Mouse (Mus musculus) lung, postnatal 36 days (tissue): ENCODE measurements around the gene Atg16l1.

Experiments
- DNase-seq: peaks from one replicate; pipeline ENCODE4 v3.0.0; 2022; ENCODE audit warnings: mixed read lengths

Gene Atg16l1

DNA sequence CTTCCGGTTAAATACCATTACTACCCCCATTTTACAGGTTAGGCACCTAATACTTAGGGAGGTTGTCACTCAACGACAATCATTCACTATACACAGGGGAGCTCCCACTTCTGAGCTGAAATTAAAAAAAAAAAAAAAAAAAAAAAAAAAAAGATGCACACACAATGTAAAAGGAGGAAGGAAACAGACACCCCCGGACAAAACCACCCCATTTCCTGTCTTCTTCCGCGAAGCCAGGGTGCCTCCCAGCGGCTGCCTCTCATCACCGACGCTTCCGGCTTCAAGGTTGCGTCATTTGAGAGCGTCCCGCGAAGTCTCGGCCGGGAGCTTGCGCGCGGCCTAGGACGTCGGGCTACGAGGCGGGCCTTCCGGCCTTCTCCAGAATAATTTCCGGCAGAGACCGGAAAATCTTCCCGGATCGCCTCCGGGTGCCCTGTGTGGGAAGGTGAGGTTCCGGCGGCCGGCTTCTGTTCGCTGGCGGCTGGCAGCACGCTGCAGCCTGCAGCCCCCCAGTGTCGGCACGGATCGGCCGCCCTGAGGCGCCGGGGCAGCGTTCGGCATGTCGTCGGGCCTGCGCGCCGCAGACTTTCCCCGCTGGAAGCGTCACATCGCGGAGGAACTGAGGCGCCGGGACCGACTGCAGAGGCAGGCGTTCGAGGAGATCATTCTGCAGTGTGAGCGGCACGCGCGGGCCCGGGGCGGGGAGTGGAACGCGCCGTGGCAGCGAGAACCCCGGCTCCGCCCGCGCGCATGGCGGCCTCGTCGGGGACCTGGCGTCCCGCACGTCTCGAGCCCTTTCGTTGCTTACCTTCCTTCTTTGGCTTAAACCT is at the start of gene Atg16l1:
Gene Atg16l1, plus strand, starts transcription at position 230 of the 830 bp plus-strand sequence.
- peak; percentile 97 for DNase-seq

- DNase-seq, result no peak
These were observed 49.3 kb upstream of the Atg16l1 start for GRCm38 (mm10) chr1:87706361-87706760.

- no peak for DNase-seq
These were observed 46.6 kb upstream of the Atg16l1 start for GRCm38 (mm10) chr1:87709020-87709419.

DNA sequence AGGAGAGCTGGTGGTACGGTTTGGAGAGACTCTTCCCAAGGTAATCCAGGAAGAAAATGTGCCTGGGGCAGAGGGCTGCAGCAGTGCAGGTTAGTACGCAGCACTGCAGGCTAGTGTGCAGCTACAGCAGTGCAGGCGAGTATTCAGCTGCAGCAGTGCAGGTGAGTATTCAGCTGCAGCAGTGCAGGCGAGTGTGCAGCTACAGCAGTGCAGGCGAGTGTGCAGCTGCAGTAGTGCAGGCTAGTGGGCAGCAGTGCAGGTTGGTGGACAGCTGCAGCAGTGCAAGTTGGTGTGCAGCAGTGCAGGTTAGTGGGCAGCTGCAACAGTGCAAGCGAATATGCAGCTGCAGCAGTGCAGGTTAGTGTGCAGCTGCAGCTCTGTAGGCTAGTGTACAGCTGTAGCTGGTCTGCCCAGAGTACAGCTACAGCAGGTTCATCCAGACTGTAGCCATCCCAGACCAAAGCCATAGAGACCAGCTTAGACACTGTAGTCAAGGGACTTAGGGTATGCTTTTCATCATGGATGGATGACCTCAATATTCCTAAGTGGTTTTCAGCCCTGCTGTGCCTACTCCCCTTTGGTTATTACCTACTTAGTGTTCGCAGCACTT is 45.9 kb upstream of the Atg16l1 start:
- no peak for DNase-seq

GRCm38 (mm10) chr1:87711938-87712613 is 43.6 kb upstream of the Atg16l1 start:
- DNase-seq, result no peak

DNA sequence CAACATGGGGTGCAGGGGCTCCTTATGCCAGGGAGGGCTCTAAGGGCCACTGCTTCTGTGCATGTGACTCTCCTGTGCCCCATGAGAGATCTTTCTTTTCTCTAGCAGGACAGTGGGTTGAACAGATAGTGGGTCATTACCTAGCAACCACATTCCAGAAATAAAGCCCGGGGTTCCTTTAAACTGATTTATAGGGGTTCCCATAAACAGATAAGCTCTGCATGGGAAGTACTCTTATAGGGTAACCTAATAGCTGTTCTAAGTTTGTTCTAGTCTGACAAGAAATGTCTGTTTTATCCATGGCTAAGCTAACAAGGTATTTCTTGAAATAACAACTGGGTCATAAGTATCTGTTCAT is 43.1 kb upstream of the Atg16l1 start:
- no peak for DNase-seq

DNA sequence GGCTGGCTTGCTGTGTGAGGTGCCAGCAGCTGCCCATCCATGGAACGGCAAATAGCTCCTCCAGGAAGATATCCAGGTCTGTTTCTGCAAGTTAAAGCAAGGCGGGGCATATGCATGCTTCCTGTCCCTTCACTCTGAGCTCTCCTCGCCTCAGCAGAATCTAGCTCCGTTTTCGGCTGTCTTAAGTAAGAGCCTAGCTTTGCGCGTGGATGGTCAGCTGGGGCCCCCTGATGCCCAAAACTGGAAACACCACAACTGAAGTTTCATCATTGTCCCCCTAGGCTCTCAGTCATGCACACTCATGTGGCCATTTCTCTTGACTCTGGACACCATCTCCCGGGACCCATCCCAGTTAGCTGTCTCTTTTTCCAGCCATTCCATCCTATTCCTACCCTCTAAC is 34.3 kb upstream of the Atg16l1 start:
- DNase-seq, result peak; percentile 43

DNA sequence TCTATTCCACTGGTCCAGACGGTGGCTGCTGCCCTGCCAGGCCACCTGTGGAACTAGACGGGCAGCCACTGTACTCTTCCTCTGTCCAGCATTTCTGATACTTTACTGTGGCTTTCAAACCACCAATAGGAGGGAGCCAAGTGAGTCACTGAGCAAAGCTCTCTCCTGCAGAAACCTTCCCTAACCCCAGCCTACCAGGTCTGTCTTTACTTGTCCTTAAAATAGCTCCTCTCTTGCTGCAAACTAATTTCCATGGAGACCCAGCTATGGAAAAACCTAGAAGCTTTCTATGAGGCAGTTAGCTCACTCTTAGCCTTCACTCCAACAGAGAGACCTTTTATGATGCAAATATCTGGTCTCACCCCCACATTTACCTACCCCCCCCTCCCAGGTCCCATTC is 33.6 kb upstream of the Atg16l1 start:
- no peak for DNase-seq

DNA sequence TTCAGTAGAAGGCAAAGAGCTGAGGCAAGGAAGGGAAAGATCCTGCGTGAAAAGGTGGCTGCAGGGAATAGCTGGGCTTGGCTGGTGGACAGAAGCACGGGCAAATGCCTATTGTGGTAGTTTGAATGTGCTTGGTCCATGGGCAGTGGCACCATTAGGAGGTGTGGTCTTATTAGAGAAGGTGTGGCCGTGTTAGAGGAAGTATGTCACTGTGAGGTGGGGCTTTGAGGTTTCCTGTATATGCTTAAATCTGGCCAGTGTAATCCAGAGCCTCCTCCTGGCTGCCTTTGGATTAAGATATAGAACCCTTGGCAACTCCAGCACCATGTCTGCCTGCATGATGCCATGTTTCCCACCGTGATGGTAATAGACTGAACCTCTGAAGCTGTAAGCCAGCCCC is 32.3 kb upstream of the Atg16l1 start:
- no peak for DNase-seq

DNA sequence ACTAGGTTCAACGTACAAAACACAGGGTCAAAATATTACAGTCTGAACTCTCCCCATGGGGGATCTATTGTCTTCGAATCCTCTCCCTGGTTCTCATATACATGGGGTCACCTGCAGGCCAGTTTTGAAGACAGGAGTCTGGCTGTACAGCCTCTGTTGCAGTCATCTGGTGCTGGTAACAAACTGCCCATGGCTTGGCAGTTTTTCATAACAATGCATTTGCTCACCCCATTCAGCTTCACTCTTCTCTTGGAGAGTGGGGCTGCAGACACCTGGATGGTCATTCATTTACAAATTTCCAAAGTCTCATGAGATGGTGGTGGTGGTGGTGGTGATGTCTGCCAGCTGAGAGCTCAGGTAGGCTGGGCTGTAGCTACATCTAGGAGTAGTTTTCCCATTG is 26.6 kb upstream of the Atg16l1 start:
- DNase-seq, result no peak

GRCm38 (mm10) chr1:87729850-87730249 is 25.8 kb upstream of the Atg16l1 start:
- DNase-seq, result no peak

GRCm38 (mm10) chr1:87730271-87730670 is 25.4 kb upstream of the Atg16l1 start:
- DNase-seq, result no peak

DNA sequence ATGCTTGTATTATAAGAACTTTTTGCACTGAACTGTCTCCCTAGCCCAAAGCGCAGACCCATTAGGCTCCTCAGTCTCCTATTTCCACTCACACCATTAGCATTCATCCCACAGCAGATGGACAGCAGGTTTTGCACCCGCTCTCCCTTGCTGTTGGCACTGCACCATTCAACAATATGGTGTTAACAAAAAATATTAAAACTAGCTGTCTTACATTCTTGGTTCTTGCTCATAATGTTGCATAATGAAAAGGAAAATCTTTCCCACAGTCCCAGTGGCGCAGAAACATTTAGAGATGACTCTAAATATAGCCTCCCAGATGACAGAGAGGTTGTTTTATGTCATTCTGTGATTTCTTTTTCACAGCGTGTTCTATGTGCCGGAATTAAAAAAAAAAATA is 22.5 kb upstream of the Atg16l1 start:
- DNase-seq, result peak; percentile 7

DNA sequence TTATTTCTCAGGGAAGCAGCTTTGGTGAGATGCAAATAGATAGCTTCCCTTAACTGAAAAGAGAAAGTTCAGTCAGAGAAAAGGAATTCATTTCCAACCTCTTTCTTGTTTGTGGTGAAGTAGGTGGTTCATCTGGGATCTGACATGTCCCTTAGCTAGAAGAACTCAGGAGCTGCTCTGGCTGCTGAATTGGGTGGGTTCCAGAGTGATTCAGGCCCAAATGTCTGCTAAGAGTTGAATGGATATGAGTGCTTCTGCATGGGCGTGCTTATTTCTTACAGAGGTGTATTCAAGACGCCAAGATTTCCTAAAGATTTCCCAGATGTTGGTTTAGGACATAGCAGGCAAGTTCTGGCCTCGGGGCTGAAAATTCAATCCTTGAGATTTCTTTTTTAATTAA is 21.5 kb upstream of the Atg16l1 start:
- no peak for DNase-seq

DNA sequence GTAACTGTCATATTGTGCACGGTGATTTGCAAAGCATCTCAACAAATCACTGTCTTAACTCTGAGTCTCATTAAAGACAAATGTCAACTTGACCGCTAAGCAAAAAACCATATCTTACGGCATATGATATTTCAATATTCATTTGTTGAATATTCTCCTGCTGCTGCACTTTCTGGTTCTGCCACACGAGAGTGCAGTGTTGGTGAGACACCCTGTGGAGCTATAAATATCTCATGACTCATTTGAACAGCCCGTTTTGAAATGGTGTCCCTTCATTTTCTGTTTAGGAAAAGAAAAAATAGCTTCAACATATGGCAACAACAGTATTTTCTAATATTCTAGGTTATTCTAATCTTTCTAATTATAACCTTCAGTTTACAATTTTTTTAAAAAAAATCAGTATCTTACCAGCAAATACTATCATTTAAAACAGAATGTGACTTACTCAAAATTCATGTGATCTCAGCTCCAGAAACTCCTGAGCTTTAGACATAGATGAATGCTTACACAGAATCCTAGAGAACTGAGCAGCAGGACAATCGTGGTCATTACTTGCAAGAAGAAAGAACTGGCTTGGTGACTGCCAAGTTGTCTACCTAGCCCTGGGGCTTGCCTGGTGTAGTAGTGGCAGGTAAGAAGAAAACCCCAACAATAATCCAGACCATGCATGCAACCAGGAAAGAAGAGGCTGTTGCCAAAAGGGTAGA is 14.9 kb upstream of the Atg16l1 start:
- no peak for DNase-seq

- DNase-seq, result no peak
These were observed 6.2 kb upstream of the Atg16l1 start for GRCm38 (mm10) chr1:87749360-87749973.

DNA sequence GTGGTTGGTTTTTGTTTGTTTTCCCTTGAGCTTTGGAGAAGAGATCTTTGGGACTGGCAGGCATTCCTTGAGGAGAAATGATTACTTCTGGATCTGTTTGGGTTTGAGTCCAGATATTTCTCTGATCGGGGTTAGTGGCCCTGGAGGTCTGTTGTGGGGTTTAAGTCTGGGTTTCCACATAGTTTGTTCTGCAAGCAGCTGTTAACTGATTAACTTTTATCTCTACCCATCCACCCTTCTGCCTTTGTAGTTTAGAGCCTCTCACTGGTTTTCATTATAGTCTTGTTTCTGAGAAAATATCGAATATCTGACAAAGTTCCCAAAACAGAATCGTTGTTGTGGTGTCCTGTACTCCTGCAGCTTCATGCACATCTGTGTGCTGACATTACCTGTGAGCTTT is 8.2 kb downstream of the Atg16l1 start:
- no peak for DNase-seq

DNA sequence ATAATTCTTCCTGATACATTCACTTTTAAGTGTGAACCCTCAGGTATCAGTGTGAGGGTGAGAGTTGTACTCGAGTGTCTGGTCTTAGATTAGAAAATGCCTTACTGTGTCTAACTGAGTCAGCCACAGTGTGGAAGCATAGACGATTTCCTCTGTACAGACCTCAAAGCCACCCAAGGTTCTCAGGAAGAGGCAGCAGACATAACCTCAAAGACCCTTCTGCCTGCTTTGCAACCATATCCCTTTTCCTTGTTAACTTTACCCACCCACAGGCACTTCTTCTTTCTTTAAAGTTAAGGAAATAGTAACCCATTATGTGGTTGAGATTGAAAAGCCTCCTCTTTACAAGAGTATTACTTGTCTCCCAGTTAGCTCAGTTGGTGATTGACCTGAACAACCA is 10.1 kb downstream of the Atg16l1 start:
- DNase-seq, result no peak

- DNase-seq, result peak; percentile 28
These were observed 10.6 kb downstream of the Atg16l1 start for GRCm38 (mm10) chr1:87766233-87766632.

DNA sequence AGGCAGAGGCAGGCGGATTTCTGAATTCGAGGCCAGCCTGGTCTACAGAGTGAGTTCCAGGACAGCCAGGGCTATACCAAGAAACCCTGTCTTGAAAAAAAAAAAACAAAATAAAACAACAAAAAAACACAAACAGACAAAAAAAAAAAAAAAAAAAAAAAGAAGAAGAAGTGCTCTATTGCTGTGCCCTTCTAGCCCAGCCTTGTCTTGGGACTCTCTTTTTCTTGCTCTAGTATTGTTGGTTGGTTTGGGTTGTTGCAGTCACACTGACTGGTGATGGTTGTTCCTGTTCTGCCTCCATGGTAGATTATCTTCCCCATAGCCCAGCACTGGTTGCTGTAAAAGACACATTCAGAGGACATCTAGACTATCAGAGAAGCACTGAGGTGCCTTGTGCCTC is 13.6 kb downstream of the Atg16l1 start:
- DNase-seq, result no peak

- DNase-seq, result no peak
These were observed 14.8 kb downstream of the Atg16l1 start for GRCm38 (mm10) chr1:87770486-87770885.

- no peak for DNase-seq
These were observed 16.1 kb downstream of the Atg16l1 start for GRCm38 (mm10) chr1:87771724-87772123.

DNA sequence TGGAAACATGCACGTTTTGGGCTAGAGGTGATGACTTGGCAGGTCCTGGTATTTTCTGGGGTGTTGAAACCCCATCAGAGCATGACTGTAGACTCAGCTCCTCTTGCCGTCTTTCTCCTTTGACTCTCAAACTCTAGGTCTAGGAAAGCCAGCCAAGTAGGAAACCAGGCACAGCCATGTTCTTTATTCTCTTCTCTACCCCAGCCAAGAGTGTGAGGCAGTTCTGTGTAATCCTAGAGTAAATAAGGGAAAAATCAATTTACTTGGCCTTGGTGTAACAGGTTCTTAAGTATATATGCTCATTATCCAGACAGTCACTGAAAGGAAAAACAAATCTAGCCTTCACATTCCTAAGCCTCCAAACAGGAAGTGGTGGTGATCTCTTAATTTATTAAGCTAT is 17.7 kb downstream of the Atg16l1 start:
- no peak for DNase-seq
